Mouse (Mus musculus) spleen, adult 2 months (tissue): ENCODE data around the gene Lrig2.

Experiments used
- CTCF ChIP-seq: fragments of 200-500 bp; IDR thresholded peaks from 2 replicates; pipeline ENCODE4 v1.5.1; 2011; ENCODE audit warnings: mild to moderate bottlenecking, inconsistent platforms; ENCODE audit not compliant: insufficient read depth, insufficient read length, insufficient replicate concordance; ENCODE audit errors: extremely low read depth
- POLR2A ChIP-seq: fragments of 200-500 bp; IDR thresholded peaks from 2 replicates; pipeline ENCODE4 v1.6.1; 2011; ENCODE audit warnings: low read depth, low read length, inconsistent platforms

GRCm38 (mm10) chr3:104416806-104417205 lies 94.9 kb downstream of the Lrig2 start:
- TF ChIP-seq CTCF (no peak), POLR2A (no peak)
